Mouse (Mus musculus) E14TG2a.4 (cell line): ENCODE measurements around the gene C1qtnf9.

Experiments used
- CTCF ChIP-seq: conservative IDR thresholded peaks from 2 replicates; pipeline ENCODE4 v1.5.1; 2014; ENCODE audit warnings: low read length
- NANOG ChIP-seq: IDR thresholded peaks from 2 replicates; pipeline ENCODE4 v1.6.1; 2014; ENCODE audit warnings: borderline replicate concordance, low read length, mixed read lengths
- POU5F1 ChIP-seq: IDR thresholded peaks from 2 replicates; pipeline ENCODE4 v1.6.1; 2014; ENCODE audit warnings: low read length, borderline replicate concordance

DNA sequence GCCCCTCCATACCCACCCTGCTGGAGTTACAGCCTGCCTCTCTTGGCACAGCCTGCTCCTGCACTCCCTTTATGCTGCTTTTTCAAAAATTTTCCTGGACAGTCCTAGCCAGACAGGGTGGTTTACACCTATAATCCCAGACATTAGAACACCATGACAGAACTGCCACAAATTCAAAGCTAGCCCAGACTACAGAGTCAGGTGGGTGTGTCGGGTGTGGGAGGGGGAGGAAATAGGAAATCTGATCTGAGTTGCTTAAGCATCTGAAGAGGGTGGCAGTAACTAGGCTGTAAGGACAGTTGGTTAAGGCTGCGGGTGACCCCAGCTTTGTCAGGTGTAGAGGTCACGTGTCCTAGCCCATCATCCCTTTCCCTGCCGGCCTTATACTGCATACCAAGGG, 40.8 kb upstream of the C1qtnf9 start:
- TF ChIP-seq CTCF (no peak), POU5F1 (no peak), NANOG (no peak)
